Mouse (Mus musculus) liver, embryonic 11.5 days (tissue): Measurements from ENCODE around the gene H2-Aa. TPM values are rescaled to one million over a fixed set of nuclear protein-coding genes. Genes with fewer than 3 reads are reported as not detected.

ENCODE experiments used
- ATAC-seq: fragments of 200-750 bp; cut with Nextera tagmentation; replicated peaks from 2 replicates; pipeline ENCODE4 v1.8.0; 2017; ENCODE audit warnings: moderate number of reproducible peaks, mild to moderate bottlenecking, moderate TSS enrichment, moderate library complexity; ENCODE audit not compliant: low FRiP score
- DNase-seq: peaks from one replicate; pipeline ENCODE4 v3.0.0-alpha.2; 2017; ENCODE audit warnings: low spot score
- H3K27ac ChIP-seq: fragments of 300-500 bp; sonication (generic); 2 replicates; pipeline ENCODE4 v1.5.1; 2014; ENCODE audit warnings: mild to moderate bottlenecking, low read depth, low read length, control low read depth
- H3K27me3 ChIP-seq: fragments of 300-500 bp; sonication (generic); replicated peaks from 2 replicates; pipeline ENCODE4 v1.6.1; 2014; ENCODE audit warnings: low read length, mixed read lengths; ENCODE audit not compliant: control insufficient read depth, insufficient read depth
- H3K36me3 ChIP-seq: fragments of 300-500 bp; sonication (generic); 2 replicates; pipeline ENCODE4 v1.6.1; 2014; ENCODE audit warnings: mild to moderate bottlenecking, low read length, moderate library complexity, mixed read lengths; ENCODE audit not compliant: control insufficient read depth, insufficient read depth
- H3K4me1 ChIP-seq: fragments of 300-500 bp; sonication (generic); replicated peaks from 2 replicates; pipeline ENCODE4 v1.6.1; 2014; ENCODE audit warnings: low read length, mixed read lengths; ENCODE audit not compliant: control insufficient read depth, insufficient read depth
- H3K4me2 ChIP-seq: fragments of 300-500 bp; sonication (generic); 2 replicates; pipeline ENCODE4 v1.6.1; 2014; ENCODE audit warnings: mild to moderate bottlenecking, control low read depth, moderate library complexity
- H3K4me3 ChIP-seq: fragments of 300-500 bp; sonication (generic); 2 replicates; pipeline ENCODE4 v1.5.1; 2014; ENCODE audit warnings: low read depth, low read length, control low read depth
- H3K9ac ChIP-seq: fragments of 300-500 bp; sonication (generic); 2 replicates; pipeline ENCODE4 v1.6.1; 2014; ENCODE audit warnings: low read depth, low read length, control low read depth
- H3K9me3 ChIP-seq: fragments of 300-500 bp; sonication (generic); 2 replicates; pipeline ENCODE4 v1.6.1; 2016; ENCODE audit warnings: low read length, inconsistent platforms, mixed read lengths; ENCODE audit not compliant: control insufficient read depth
- WGBS: fragments of 180-500 bp; shearing (Covaris S2); extraction: QIAGEN DNeasy Blood & Tissue Kit; methylation state at CpG from one replicate; pipeline ENCODE4 v1.1.7; 2014; 5-methylcytosine and 5-hydroxymethylcytosine counted together
- polyA plus RNA-seq: library from polyadenylated mRNA; unstranded; fragments of >200 nt; fragmentation: Nextera tagmentation; extraction: Ambion mirVana; gene quantifications from 2 replicates; pipeline ENCODE4 v1.2.1, GENCODE M21; 2014

H2-Aa gene
- polyA plus RNA-seq, 1 experiment from 2014 or later, result not detected

- H3K27ac ChIP-seq, result no peak overlapping the region
- WGBS, result 19% methylated on average over 4 of the region's 4 CpGs
- DNase-seq (no peak), ATAC-seq (no peak)
- no peak overlapping the region for H3K4me2 ChIP-seq
- no peaks in the 10 kb centered on the region for H3K36me3 ChIP-seq
- H3K9ac ChIP-seq, result no peak overlapping the region
- H3K9me3 ChIP-seq, result no peaks in the 10 kb centered on the region
- H3K4me1 ChIP-seq, result no peaks in the 10 kb centered on the region
- H3K4me3 ChIP-seq, result no peak overlapping the region
- no peaks in the 10 kb centered on the region; the same call in 1 of the 2 replicates for H3K27me3 ChIP-seq
Measured at GRCm38 (mm10) chr17:34304751-34305150, 17.1 kb upstream of the H2-Aa start.

GRCm38 (mm10) chr17:34303789-34304188, 16.2 kb upstream of the H2-Aa start:
- Histone ChIP-seq H3K4me3 (no peak overlapping the region), H3K36me3 (no peaks in the 10 kb centered on the region), H3K9ac (no peak overlapping the region), H3K27ac (no peak overlapping the region), H3K4me2 (no peak overlapping the region), H3K4me1 (no peaks in the 10 kb centered on the region), H3K27me3 (no peaks in the 10 kb centered on the region), H3K9me3 (no peaks in the 10 kb centered on the region)
- ATAC-seq (no peak), DNase-seq (no peak)
- 80% methylated on average over 2 of the region's 2 CpGs for WGBS

- DNase-seq, result no peak
- Histone ChIP-seq H3K4me1 (no peaks in the 10 kb centered on the region), H3K27me3 (no peaks in the 10 kb centered on the region), H3K9ac (no peak overlapping the region), H3K27ac (no peak overlapping the region), H3K9me3 (no peaks in the 10 kb centered on the region), H3K36me3 (no peaks in the 10 kb centered on the region), H3K4me2 (no peak overlapping the region), H3K4me3 (no peak overlapping the region)
- ATAC-seq, result no peak
- 89% methylated on average over 4 of the region's 4 CpGs for WGBS
Measured at GRCm38 (mm10) chr17:34301670-34302190, 14.1 kb upstream of the H2-Aa start.

GRCm38 (mm10) chr17:34300691-34301566, 13.3 kb upstream of the H2-Aa start:
- Histone ChIP-seq H3K4me1 (no peaks in the 10 kb centered on the region), H3K27ac (no peak overlapping the region), H3K9me3 (no peaks in the 10 kb centered on the region), H3K27me3 (no peaks in the 10 kb centered on the region), H3K4me3 (no peak overlapping the region), H3K36me3 (no peaks in the 10 kb centered on the region), H3K9ac (no peak overlapping the region), H3K4me2 (no peak overlapping the region)
- DNase-seq (no peak), ATAC-seq (no peak)
- WGBS, result 72% methylated on average over 23 of the region's 23 CpGs

- Histone ChIP-seq H3K9me3 (no peaks in the 10 kb centered on the region), H3K27me3 (no peaks in the 10 kb centered on the region), H3K4me1 (no peaks in the 10 kb centered on the region), H3K9ac (no peak overlapping the region), H3K4me2 (no peak overlapping the region), H3K36me3 (no peaks in the 10 kb centered on the region), H3K4me3 (no peak overlapping the region), H3K27ac (no peak overlapping the region)
- DNase-seq (no peak), ATAC-seq (no peak)
- 88% methylated on average over 8 of the region's 8 CpGs for whole genome bisulfite sequencing
Measured at GRCm38 (mm10) chr17:34300071-34300470, 12.4 kb upstream of the H2-Aa start.

- no peaks in the 10 kb centered on the region for H3K36me3 ChIP-seq
- no peaks in the 10 kb centered on the region for H3K9me3 ChIP-seq
- no peaks in the 10 kb centered on the region for H3K27me3 ChIP-seq
- no peak for DNase-seq
- no peak overlapping the region for H3K4me3 ChIP-seq
- WGBS, result 69% methylated on average over 3 of the region's 3 CpGs
- H3K4me2 ChIP-seq, result no peak overlapping the region
- ATAC-seq, result no peak
- H3K9ac ChIP-seq, result no peak overlapping the region
- H3K27ac ChIP-seq, result no peak overlapping the region
- H3K4me1 ChIP-seq, result no peaks in the 10 kb centered on the region
Measured at GRCm38 (mm10) chr17:34299356-34299755, 11.7 kb upstream of the H2-Aa start.

- DNase-seq, result no peak
- 27% methylated on average over 23 of the region's 23 CpGs for WGBS
Measured at GRCm38 (mm10) chr17:34295891-34296794, 8.5 kb upstream of the H2-Aa start.

GRCm38 (mm10) chr17:34295307-34295706, 7.7 kb upstream of the H2-Aa start:
- no peak for ATAC-seq

More at GRCm38 (mm10) chr17:34295891-34296794, 8.5 kb upstream of the H2-Aa start:
- H3K27ac ChIP-seq, result no peak overlapping the region
- no peaks in the 10 kb centered on the region for H3K9me3 ChIP-seq
- peak overlapping the region; percentile 48 for H3K4me2 ChIP-seq
- no peaks in the 10 kb centered on the region for H3K4me1 ChIP-seq
- ATAC-seq, result no peak
- H3K27me3 ChIP-seq, result no peaks in the 10 kb centered on the region; the same call in 1 of the 2 replicates
- no peak overlapping the region for H3K9ac ChIP-seq
- H3K4me3 ChIP-seq, result no peak overlapping the region
- H3K36me3 ChIP-seq, result no peaks in the 10 kb centered on the region

More at GRCm38 (mm10) chr17:34295307-34295706, 7.7 kb upstream of the H2-Aa start:
- H3K27me3 ChIP-seq, result no peaks in the 10 kb centered on the region; the same call in 1 of the 2 replicates
- no peak overlapping the region for H3K4me3 ChIP-seq
- no peaks in the 10 kb centered on the region for H3K4me1 ChIP-seq
- H3K9ac ChIP-seq, result no peak overlapping the region
- H3K27ac ChIP-seq, result no peak overlapping the region
- H3K36me3 ChIP-seq, result no peaks in the 10 kb centered on the region
- no peaks in the 10 kb centered on the region for H3K9me3 ChIP-seq
- DNase-seq, result no peak
- no peak overlapping the region for H3K4me2 ChIP-seq
